Mouse (Mus musculus) C2C12 (cell line): Measurements from ENCODE around the gene Ptpro. TPM values are rescaled to one million over a fixed set of nuclear protein-coding genes. Genes with fewer than 3 reads are reported as not detected.

Source experiments
- H3K27me3 ChIP-seq: one replicate; pipeline ENCODE4 v1.6.1; 2011; ENCODE audit not compliant: control insufficient read depth, insufficient read depth, insufficient read length
- H3K36me3 ChIP-seq: one replicate; pipeline ENCODE4 v1.6.1; 2011; ENCODE audit not compliant: control insufficient read depth, insufficient read depth
- H3K4me3 ChIP-seq: one replicate; pipeline ENCODE4 v1.5.1; 2011; ENCODE audit warnings: mild to moderate bottlenecking, control low read depth; ENCODE audit not compliant: poor library complexity, insufficient read depth, severe bottlenecking
- H3K79me2 ChIP-seq: one replicate; pipeline ENCODE4 v1.6.1; 2011; ENCODE audit not compliant: control insufficient read depth, insufficient read depth
- H3K79me3 ChIP-seq: one replicate; pipeline ENCODE4 v1.6.1; 2011; ENCODE audit warnings: low read depth, control low read depth
- H3ac ChIP-seq: one replicate; pipeline ENCODE3; 2011; ENCODE audit warnings: low read depth; ENCODE audit not compliant: control insufficient read depth, insufficient read length
- CEBPB ChIP-seq: IDR thresholded peaks from one replicate; pipeline ENCODE4 v1.6.1; 2011; ENCODE audit warnings: low read depth, mild to moderate bottlenecking, control low read depth, moderate library complexity
- CTCF ChIP-seq: IDR thresholded peaks from one replicate; pipeline ENCODE4 v1.5.1; 2011; ENCODE audit not compliant: control insufficient read depth, insufficient read depth, insufficient read length
- FOSL1 ChIP-seq: IDR thresholded peaks from one replicate; pipeline ENCODE4 v1.8.0; 2011; ENCODE audit warnings: mild to moderate bottlenecking, low read length; ENCODE audit not compliant: poor library complexity, insufficient read depth, severe bottlenecking
- MAX ChIP-seq: IDR thresholded peaks from one replicate; pipeline ENCODE4 v1.6.1; 2011; ENCODE audit warnings: mild to moderate bottlenecking, control low read depth
- MYOD1 ChIP-seq: IDR thresholded peaks from one replicate; pipeline ENCODE4 v1.6.1; 2011; ENCODE audit warnings: low read depth; ENCODE audit not compliant: control insufficient read depth, insufficient read length
- MYOG ChIP-seq: IDR thresholded peaks from one replicate; pipeline ENCODE4 v1.6.1; 2011; ENCODE audit not compliant: control insufficient read depth, insufficient read length; ENCODE audit errors: extremely low read depth
- USF1 ChIP-seq: IDR thresholded peaks from one replicate; pipeline ENCODE4 v1.6.1; 2011; ENCODE audit warnings: low read depth, mild to moderate bottlenecking, control low read depth, moderate library complexity
- polyA plus RNA-seq: library from polyadenylated mRNA; unstranded; fragments of >200 nt; fragmentation: generic; extraction: Trizol; gene quantifications from one replicate; pipeline ENCODE4 v1.2.1, GENCODE M21; 2012; ENCODE audit warnings: missing spikeins

Gene Ptpro
- polyA plus RNA-seq, 1 experiment, result not detected

DNA sequence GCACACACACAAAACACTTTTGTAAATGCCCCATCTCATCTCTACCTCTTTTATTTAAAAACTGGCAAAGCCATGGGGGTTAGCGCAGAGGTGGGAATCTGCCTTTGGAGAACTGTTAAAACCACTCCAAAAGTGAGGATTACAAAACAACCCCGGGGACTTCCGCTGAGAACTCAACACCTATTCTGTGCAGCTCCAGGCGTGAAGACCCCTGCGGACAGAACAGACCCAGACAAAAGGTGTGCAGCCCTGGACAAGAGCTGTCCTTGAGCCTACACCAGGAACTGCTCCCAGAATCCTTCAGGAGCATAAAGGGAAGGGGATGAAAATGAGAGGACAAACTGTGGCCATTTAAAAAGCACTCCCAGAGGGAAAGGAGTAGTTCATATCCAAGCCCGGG is 243.1 kb downstream of the Ptpro start:
- no peak overlapping the region for H3ac ChIP-seq
- TF ChIP-seq MYOG (no peak), CTCF (no peak), FOSL1 (no peak), USF1 (no peak), MAX (no peak), CEBPB (no peak), MYOD1 (no peak)

DNA sequence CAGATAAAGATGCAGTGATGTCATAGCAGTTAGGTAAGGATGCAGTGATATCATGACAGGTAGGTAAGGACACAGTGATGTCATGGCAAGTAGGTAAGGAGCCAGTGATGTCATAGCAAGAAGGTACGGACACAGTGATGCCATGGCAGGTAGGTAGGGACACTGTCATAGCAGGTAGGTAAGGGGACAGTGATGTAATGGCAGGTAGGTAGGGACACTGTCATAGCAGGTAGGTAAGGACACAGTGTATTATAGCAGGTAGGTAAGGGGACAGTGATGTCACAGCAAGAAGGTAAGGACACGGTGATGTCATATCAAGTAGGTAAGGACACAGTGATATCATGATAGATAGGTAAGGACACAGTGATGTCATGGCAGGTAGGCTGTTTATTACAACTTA is 244.4 kb downstream of the Ptpro start:
- Histone ChIP-seq H3K36me3 (peaks cover 82% of the 10 kb centered on the region), H3K4me3 (no peak overlapping the region), H3ac (no peak overlapping the region), H3K79me2 (peaks cover 23% of the 10 kb centered on the region), H3K79me3 (peaks cover 2% of the 10 kb centered on the region), H3K27me3 (no peaks in the 10 kb centered on the region)
- TF ChIP-seq MYOD1 (no peak), CTCF (no peak), MYOG (no peak), MAX (no peak), FOSL1 (no peak), CEBPB (no peak), USF1 (no peak)

More for the DNA sequence above, 243.1 kb downstream of the Ptpro start:
- Histone ChIP-seq H3K36me3 (peaks cover 80% of the 10 kb centered on the region), H3K79me2 (peaks cover 28% of the 10 kb centered on the region), H3K4me3 (no peak overlapping the region), H3K27me3 (no peaks in the 10 kb centered on the region), H3K79me3 (peaks cover 2% of the 10 kb centered on the region)

DNA sequence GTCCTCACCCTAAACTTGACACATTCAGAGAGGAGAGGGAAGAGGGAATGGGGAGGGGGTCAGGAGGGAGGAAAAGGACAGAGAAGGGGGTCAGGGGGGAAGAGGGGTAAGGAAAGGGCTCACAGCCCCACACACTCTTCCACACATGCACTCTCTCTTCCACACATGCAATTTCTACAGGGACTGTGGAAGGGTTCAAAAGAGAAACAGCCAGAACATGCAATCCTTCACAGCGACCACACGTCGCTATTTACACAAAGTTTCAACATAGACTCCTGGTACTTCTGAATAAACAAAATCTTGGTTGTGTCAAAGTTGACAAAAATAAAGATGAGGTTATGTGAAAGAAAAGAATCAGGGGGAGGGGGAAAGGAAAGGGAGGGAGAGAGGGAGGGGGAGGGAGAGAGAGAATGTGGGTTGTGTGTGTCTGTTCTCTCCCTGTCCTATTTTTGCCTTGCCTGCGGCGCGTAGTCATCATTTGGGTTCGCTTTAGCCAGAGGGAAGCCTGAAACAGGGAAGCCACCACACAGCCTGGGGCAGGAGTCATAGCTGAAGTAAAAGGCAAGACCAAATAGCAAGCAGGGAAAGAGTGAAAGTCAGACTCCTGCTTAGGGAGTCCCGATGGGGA is 245.2 kb downstream of the Ptpro start:
- no peaks in the 10 kb centered on the region for H3K27me3 ChIP-seq
- H3K79me2 ChIP-seq, result peaks cover 23% of the 10 kb centered on the region
- H3K36me3 ChIP-seq, result peaks cover 82% of the 10 kb centered on the region
- TF ChIP-seq CTCF (no peak), USF1 (no peak), CEBPB (no peak), MYOG (no peak), FOSL1 (no peak), MYOD1 (no peak), MAX (no peak)
- no peak overlapping the region for H3ac ChIP-seq
- no peak overlapping the region for H3K4me3 ChIP-seq
- H3K79me3 ChIP-seq, result peaks cover 4% of the 10 kb centered on the region

GRCm38 (mm10) chr6:137498781-137499180 is 246.7 kb downstream of the Ptpro start:
- Histone ChIP-seq H3K79me2 (peaks cover 25% of the 10 kb centered on the region), H3ac (no peak overlapping the region), H3K4me3 (no peak overlapping the region), H3K36me3 (peaks cover 94% of the 10 kb centered on the region), H3K27me3 (no peaks in the 10 kb centered on the region), H3K79me3 (peaks cover 2% of the 10 kb centered on the region)
- TF ChIP-seq MYOD1 (no peak), CTCF (no peak), MAX (no peak), MYOG (no peak), USF1 (no peak), CEBPB (no peak), FOSL1 (no peak)

GRCm38 (mm10) chr6:137503009-137503408 is 250.9 kb downstream of the Ptpro start:
- no peak for TF ChIP-seq CEBPB
- TF ChIP-seq USF1, result no peak
- TF ChIP-seq MYOD1, result no peak
- Histone ChIP-seq H3K36me3 (peaks cover 90% of the 10 kb centered on the region), H3K4me3 (no peak overlapping the region), H3K79me3 (peaks cover 2% of the 10 kb centered on the region), H3K27me3 (no peaks in the 10 kb centered on the region), H3ac (no peak overlapping the region), H3K79me2 (peaks cover 40% of the 10 kb centered on the region)

DNA sequence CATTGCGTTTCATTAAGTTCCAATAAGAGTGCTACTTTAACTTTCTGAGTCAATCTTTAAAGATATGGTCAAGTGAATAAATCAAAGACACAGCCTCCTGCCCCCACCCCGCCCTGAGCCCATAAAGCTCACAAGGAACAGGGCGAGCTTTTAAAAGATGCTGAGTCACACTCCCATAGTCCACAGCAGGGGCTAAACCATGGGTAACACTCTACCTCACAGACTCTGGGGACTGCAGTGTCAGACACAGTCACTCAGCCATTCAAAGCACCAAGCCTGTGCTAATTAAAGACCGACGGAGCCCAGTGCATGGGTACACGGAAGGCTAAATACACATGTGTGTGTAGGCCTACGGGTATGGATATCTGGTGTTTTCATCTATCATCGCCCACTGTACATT is 251.3 kb downstream of the Ptpro start:
- Histone ChIP-seq H3K4me3 (no peak overlapping the region), H3K36me3 (peaks cover 90% of the 10 kb centered on the region), H3K27me3 (no peaks in the 10 kb centered on the region), H3K79me2 (peaks cover 41% of the 10 kb centered on the region), H3K79me3 (peaks cover 2% of the 10 kb centered on the region), H3ac (no peak overlapping the region)
- no peak for TF ChIP-seq MAX
- TF ChIP-seq MYOG, result no peak
- TF ChIP-seq CTCF, result no peak
- no peak for TF ChIP-seq MYOD1
- TF ChIP-seq CEBPB, result no peak
- TF ChIP-seq FOSL1, result no peak
- TF ChIP-seq USF1, result no peak
